Mouse (Mus musculus) CH12.LX (cell line): ENCODE results near the gene Dtnb. TPM values are rescaled to one million over a fixed set of nuclear protein-coding genes. Genes with fewer than 3 reads are reported as not detected.

Source experiments
- DNase-seq: peaks from one replicate; pipeline ENCODE4 v3.0.0-alpha.2; 2013; ENCODE audit errors: extremely low read depth
- H3K27ac ChIP-seq: 2 replicates; pipeline ENCODE4 v1.5.1; 2012; ENCODE audit warnings: low read depth, mild to moderate bottlenecking, control low read depth, moderate library complexity; ENCODE audit not compliant: insufficient read depth
- H3K27me3 ChIP-seq: replicated peaks from 2 replicates; pipeline ENCODE3; 2012; ENCODE audit warnings: inconsistent platforms
- H3K36me3 ChIP-seq, 2 experiments: replicated peaks in 1 of 2; 2 replicates each; pipeline versions ENCODE3 to v1.6.1; 2012; ENCODE audit warnings: inconsistent platforms in 1 of 2, low read length in 1 of 2, mild to moderate bottlenecking in 1 of 2, mixed read lengths in 1 of 2, moderate library complexity in 1 of 2; ENCODE audit not compliant: control insufficient read depth in 1 of 2, insufficient read depth in 1 of 2
- H3K4me1 ChIP-seq, 2 experiments: 2 replicates each; pipeline ENCODE4 v1.6.1; 2012; ENCODE audit warnings: inconsistent platforms in 1 of 2, moderate library complexity in 1 of 2; ENCODE audit not compliant: insufficient read depth in 2 of 2, control insufficient read depth in 1 of 2
- H3K4me2 ChIP-seq: 2 replicates; pipeline ENCODE4 v1.6.1; 2012; ENCODE audit warnings: low read depth, mild to moderate bottlenecking, control low read depth; ENCODE audit not compliant: poor library complexity, insufficient read depth, severe bottlenecking
- H3K4me3 ChIP-seq, 3 experiments: fragments of 150-350 bp in 1 of 3; sonication (generic) in 1 of 3; replicated peaks in 1 of 3; 2 replicates each; pipeline versions ENCODE3 to v1.5.1; 2011 to 2012; ENCODE audit warnings: low read depth in 2 of 3, low read length in 2 of 3, mild to moderate bottlenecking in 2 of 3, moderate library complexity in 2 of 3, control low read depth in 1 of 3, improper control_type of control experiment in 1 of 3, inconsistent platforms in 1 of 3, mixed read lengths in 1 of 3; ENCODE audit not compliant: poor library complexity in 1 of 3
- H3K79me2 ChIP-seq: replicated peaks from 2 replicates; pipeline ENCODE4 v1.6.1; 2012; ENCODE audit warnings: mild to moderate bottlenecking, moderate library complexity; ENCODE audit not compliant: control insufficient read depth, poor library complexity, insufficient read depth, severe bottlenecking; ENCODE audit errors: extremely low read depth
- H3K9ac ChIP-seq: 2 replicates; pipeline ENCODE4 v1.6.1; 2012; ENCODE audit warnings: low read depth, mild to moderate bottlenecking, control low read depth, moderate library complexity; ENCODE audit not compliant: insufficient read depth
- H3K9me3 ChIP-seq: replicated peaks from 2 replicates; pipeline ENCODE3; 2012; ENCODE audit warnings: low read length, inconsistent platforms, mixed read lengths
- CHD1 ChIP-seq: IDR thresholded peaks from 2 replicates; pipeline ENCODE4 v1.6.1; 2012; ENCODE audit warnings: low read depth, low read length, improper control_type of control experiment, inconsistent platforms
- E2F4 ChIP-seq: IDR thresholded peaks from 2 replicates; pipeline ENCODE4 v1.6.1; 2011; ENCODE audit warnings: low read depth, low read length, improper control_type of control experiment; ENCODE audit not compliant: insufficient replicate concordance
- EP300 ChIP-seq: IDR thresholded peaks from 2 replicates; pipeline ENCODE4 v1.6.1; 2011; ENCODE audit warnings: low read length, improper control_type of control experiment
- HCFC1 ChIP-seq: IDR thresholded peaks from 2 replicates; pipeline ENCODE4 v1.6.1; 2012; ENCODE audit warnings: low read depth, mild to moderate bottlenecking, inconsistent platforms, low read length, improper control_type of control experiment
- IRF4 ChIP-seq: IDR thresholded peaks from 2 replicates; pipeline ENCODE4 v1.6.1; 2014; ENCODE audit warnings: low read depth, mild to moderate bottlenecking, inconsistent platforms, low read length, improper control_type of control experiment
- JUN ChIP-seq: IDR thresholded peaks from 2 replicates; pipeline ENCODE4 v1.6.1; 2011; ENCODE audit warnings: low read depth, mild to moderate bottlenecking, low read length, improper control_type of control experiment, moderate library complexity; ENCODE audit not compliant: insufficient read depth
- JUND ChIP-seq: conservative IDR thresholded peaks from 2 replicates; pipeline ENCODE4 v1.6.1; 2011; ENCODE audit warnings: low read depth, low read length, improper control_type of control experiment
- KAT2A ChIP-seq: IDR thresholded peaks from 2 replicates; pipeline ENCODE4 v1.6.1; 2012; ENCODE audit warnings: low read length, improper control_type of control experiment, inconsistent platforms; ENCODE audit not compliant: insufficient replicate concordance
- MAFK ChIP-seq: IDR thresholded peaks from 2 replicates; pipeline ENCODE4 v1.6.1; 2011; ENCODE audit warnings: low read length, improper control_type of control experiment; ENCODE audit not compliant: insufficient replicate concordance
- MEF2A ChIP-seq: IDR thresholded peaks from 2 replicates; pipeline ENCODE4 v1.6.1; 2014; ENCODE audit warnings: low read depth, mild to moderate bottlenecking, inconsistent platforms, low read length, improper control_type of control experiment, borderline replicate concordance
- MXI1 ChIP-seq: IDR thresholded peaks from 2 replicates; pipeline ENCODE4 v1.6.1; 2011; ENCODE audit warnings: mild to moderate bottlenecking, low read depth, low read length, improper control_type of control experiment
- MYC ChIP-seq: IDR thresholded peaks from 2 replicates; pipeline ENCODE4 v1.6.1; 2011; ENCODE audit warnings: low read depth, mild to moderate bottlenecking, improper control_type of control experiment, low read length
- RAD21 ChIP-seq: IDR thresholded peaks from 2 replicates; pipeline ENCODE4 v1.6.1; 2011; ENCODE audit warnings: low read depth, mild to moderate bottlenecking, low read length, improper control_type of control experiment, moderate library complexity
- RCOR1 ChIP-seq: conservative IDR thresholded peaks from 2 replicates; pipeline ENCODE4 v1.6.1; 2012; ENCODE audit warnings: low read depth, mild to moderate bottlenecking, inconsistent platforms, low read length, improper control_type of control experiment
- SIN3A ChIP-seq: IDR thresholded peaks from 2 replicates; pipeline ENCODE4 v1.6.1; 2012; ENCODE audit warnings: low read length, improper control_type of control experiment, inconsistent platforms
- TCF12 ChIP-seq: IDR thresholded peaks from 2 replicates; pipeline ENCODE4 v1.6.1; 2014; ENCODE audit warnings: low read depth, mild to moderate bottlenecking, inconsistent platforms, low read length, improper control_type of control experiment
- UBTF ChIP-seq: IDR thresholded peaks from 2 replicates; pipeline ENCODE4 v1.6.1; 2012; ENCODE audit warnings: low read depth, mild to moderate bottlenecking, inconsistent platforms, low read length, improper control_type of control experiment, moderate library complexity
- ZC3H11A ChIP-seq: IDR thresholded peaks from 2 replicates; pipeline ENCODE4 v1.6.1; 2012; ENCODE audit warnings: low read depth, mild to moderate bottlenecking, inconsistent platforms, low read length, improper control_type of control experiment
- ZKSCAN1 ChIP-seq: IDR thresholded peaks from 2 replicates; pipeline ENCODE4 v1.6.1; 2012; ENCODE audit warnings: low read depth, inconsistent platforms, low read length, improper control_type of control experiment, borderline replicate concordance
- ZMIZ1 ChIP-seq: IDR thresholded peaks from 2 replicates; pipeline ENCODE4 v1.6.1; 2012; ENCODE audit warnings: low read depth, mild to moderate bottlenecking, inconsistent platforms, low read length, improper control_type of control experiment
- ZNF384 ChIP-seq: IDR thresholded peaks from 2 replicates; pipeline ENCODE4 v1.6.1; 2012; ENCODE audit warnings: low read depth, low read length, improper control_type of control experiment, inconsistent platforms
- dilution Hi-C: fragments of 300-500 bp; cut with MboI; formaldehyde crosslinking; loops from 2 replicates; pipeline ENCODE4 v1.14.3; 2020; ENCODE audit warnings: low sequenced_read_pairs; ENCODE audit not compliant: extremely low pct_unique_long_range_greater_than_20kb, extremely low pct_ligation_motif_present
- in situ Hi-C: fragments of 300-500 bp; cut with MboI; formaldehyde crosslinking; loops from 3 replicates; pipeline ENCODE4 v1.14.3; 2019; ENCODE audit warnings: low sequenced_read_pairs, low pct_ligation_motif_present, low pct_unique_long_range_greater_than_20kb, mixed read lengths
- polyA plus RNA-seq: library from polyadenylated mRNA; unstranded; fragments of >175 nt; gene quantifications from 2 replicates; pipeline ENCODE4 v1.2.1, GENCODE M21; 2012; ENCODE audit warnings: low read depth; ENCODE audit not compliant: insufficient read length
- total RNA-seq, 2 experiments: library from RNA; depleted of rRNA; stranded (reverse); fragments of 300-350 nt in 1 of 2; fragments of >200 nt in 1 of 2; gene quantifications; 2 replicates each; pipeline ENCODE4 v1.2.3; 2012 to 2014

Gene Dtnb
- total and polyA plus RNA-seq, 3 experiments = 8.1 to 26.0 (median 17.4) TPM

GRCm38 (mm10) chr12:3702903-3703302 lies 130.7 kb downstream of the Dtnb start:
- Histone ChIP-seq H3K4me2 (no peak overlapping the region), H3K9me3 (no peaks in the 10 kb centered on the region), H3K4me3 (no peak overlapping the region)
- dilution Hi-C loops = no loop called here
- TF ChIP-seq ZC3H11A (no peak), HCFC1 (no peak), TCF12 (no peak), JUN (no peak), IRF4 (no peak), EP300 (no peak), MYC (no peak), MXI1 (no peak), E2F4 (no peak), UBTF (no peak), ZMIZ1 (no peak), SIN3A (no peak), MAFK (no peak), ZNF384 (no peak), RAD21 (no peak), ZKSCAN1 (no peak), CHD1 (no peak), RCOR1 (no peak), KAT2A (no peak), JUND (no peak)
- TF ChIP-seq, all 38 proteins: peak for 0
- no peaks in the 10 kb centered on the region for H3K79me2 ChIP-seq
- H3K4me1 ChIP-seq = peaks cover 0 to 3% of the 10 kb centered on the region in 2 experiments; a peak in 1 of 4 replicates
- no peaks in the 10 kb centered on the region for H3K27me3 ChIP-seq
- H3K36me3 ChIP-seq = no peaks in the 10 kb centered on the region
- in situ Hi-C loops = no loop called here
- DNase-seq = no peak
- H3K27ac ChIP-seq = no peak overlapping the region
- H3K9ac ChIP-seq = no peak overlapping the region

GRCm38 (mm10) chr12:3719151-3719721 lies 147.1 kb downstream of the Dtnb start:
- in situ Hi-C loops = no loop called here

More at GRCm38 (mm10) chr12:3719151-3719721, 147.1 kb downstream of the Dtnb start:
- no peaks in the 10 kb centered on the region for H3K79me2 ChIP-seq
- H3K4me3 ChIP-seq = no peak overlapping the region
- H3K9me3 ChIP-seq = no peaks in the 10 kb centered on the region
- TF ChIP-seq MEF2A (no peak), UBTF (no peak), JUN (no peak), ZC3H11A (no peak)
- no peak overlapping the region for H3K4me2 ChIP-seq
- H3K9ac ChIP-seq = no peak overlapping the region
- dilution Hi-C loops = no loop called here
- H3K27ac ChIP-seq = no peak overlapping the region
- H3K27me3 ChIP-seq = no peaks in the 10 kb centered on the region
- H3K4me1 ChIP-seq = no peaks in the 10 kb centered on the region; a peak in 1 of 4 replicates
- H3K36me3 ChIP-seq = peaks cover 0 to 2% of the 10 kb centered on the region in 2 experiments
- no peak for DNase-seq
